Mouse (Mus musculus) left cerebral cortex, postnatal 14 days (tissue): ENCODE data around the gene Hs3st2. TPM values are rescaled to one million over a fixed set of nuclear protein-coding genes. Genes with fewer than 3 reads are reported as not detected.
"Not testable (repeated sequence)": the region's sequence is repeated elsewhere in the genome, so short reads cannot be mapped to it uniquely, and the experiment has no call there.

Source experiments
- DNase-seq, 2 experiments: peaks; one replicate each; pipeline ENCODE4 v3.0.0; 2021 to 2022; ENCODE audit warnings: low spot score in 2 of 2, mixed read lengths in 1 of 2
- intact Hi-C: fragments of 180-260 bp; cut with DNase I; formaldehyde crosslinking; loops from one replicate; pipeline ENCODE4 v1.15.1; 2025
- long read RNA-seq, 2 experiments: library from polyadenylated mRNA; stranded (forward); transcript quantifications; one replicate each; pipeline ENCODE4 v2.0.0; 2021
- total RNA-seq, 2 experiments: library from RNA; stranded (reverse); gene quantifications; 2 replicates each; pipeline ENCODE4 v1.2.3; 2021

Hs3st2 gene
- 10 to 100 TPM; 66.4 to 68.0 TPM for total RNA-seq
- long read RNA-seq, experiment 1, transcript Hs3st2-201 (2 exons, 2,278 nt): major isoform, 74 of 89 reads
- long read RNA-seq, experiment 1, partial matches to known transcripts: 5 of 89 reads
- long read RNA-seq, experiment 1, other reads (novel, unspliced or antisense): 10 of 89 reads
- long read RNA-seq, experiment 2, transcript Hs3st2-201 (2 exons, 2,278 nt): major isoform, 46 of 48 reads
- long read RNA-seq, experiment 2, partial matches to known transcripts: 0 of 48 reads
- long read RNA-seq, experiment 2, other reads (novel, unspliced or antisense): 2 of 48 reads

DNA sequence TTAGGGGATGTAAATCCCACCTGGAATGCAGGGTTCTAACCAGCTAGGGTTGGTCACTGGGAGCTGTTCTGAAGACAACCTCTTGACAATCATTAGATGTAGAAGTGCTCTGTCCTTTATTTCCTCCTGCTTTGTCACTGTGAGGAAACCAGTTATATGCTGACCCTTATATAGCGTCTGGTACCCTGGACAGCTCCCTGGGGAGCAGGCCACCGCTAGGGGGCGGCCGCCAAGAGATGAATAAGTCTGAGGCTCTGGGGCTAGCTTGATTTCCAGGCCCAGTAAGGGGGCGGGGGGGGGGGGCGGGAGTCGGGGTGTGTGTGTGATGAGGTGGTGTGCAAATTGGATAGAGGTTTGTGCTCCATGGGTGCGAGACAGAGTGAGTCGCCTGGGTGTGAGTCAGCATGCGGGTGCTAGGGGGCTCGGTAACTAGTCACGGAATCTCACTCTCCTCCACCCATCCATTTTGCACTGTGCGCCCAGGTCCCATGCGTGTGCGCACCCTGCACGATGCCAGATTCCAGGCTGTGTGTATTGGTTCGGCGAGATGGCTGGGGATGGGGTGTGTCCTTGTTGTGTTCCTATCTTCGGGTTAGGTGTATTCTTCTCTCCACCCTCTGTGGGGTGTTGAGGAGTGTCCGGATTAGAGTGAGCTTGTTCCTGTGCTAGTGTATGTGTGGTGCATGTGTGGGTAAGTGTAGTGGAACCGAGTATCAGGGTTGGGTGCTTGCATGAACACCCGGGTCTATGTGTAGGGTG is at the start of gene Hs3st2:
Hs3st2 (plus strand) TSS at position 635 of the 759 bp plus-strand sequence.
- intact Hi-C loops: loop anchor here (10.0 kb wide), 2 partner anchors 143 to 253 kb away; no protein-coding TSS in a partner anchor
- DNase-seq: peak; percentile 66 to 73

DNA sequence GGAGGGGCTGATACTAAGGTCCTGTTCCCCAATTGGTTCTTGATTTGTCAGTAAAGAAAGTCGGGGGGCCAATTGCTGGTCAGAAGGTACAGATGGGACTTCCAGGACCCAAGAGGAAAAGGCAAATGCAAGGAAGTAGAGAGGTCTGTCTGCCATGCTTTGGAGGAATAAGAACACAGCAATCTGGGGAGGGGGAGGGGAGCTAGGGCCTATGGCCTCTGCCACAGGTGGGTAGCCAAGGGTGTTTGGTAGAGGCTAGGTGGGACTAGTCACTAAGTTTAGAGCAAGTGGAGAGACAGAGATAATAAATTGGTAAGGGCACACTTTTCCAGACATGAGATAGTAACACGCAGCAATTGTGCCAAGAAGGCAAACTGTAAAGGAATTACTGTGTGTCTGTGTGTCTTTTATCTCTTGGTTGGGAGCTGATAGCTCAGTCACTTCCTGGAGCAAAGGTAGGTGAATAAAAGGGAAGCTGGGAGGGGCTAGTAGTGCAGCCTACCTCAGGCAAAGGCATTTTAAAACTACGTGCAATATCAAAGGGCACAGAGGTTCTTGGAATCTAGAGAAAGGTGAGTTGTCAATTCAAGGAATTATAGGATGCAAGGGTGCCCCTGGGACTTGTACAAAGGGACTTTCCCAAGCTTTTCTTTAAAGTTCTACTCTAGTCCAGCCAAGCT is 43.2 kb upstream of the Hs3st2 start:
- intact Hi-C loops: no loop called here
- no peak for DNase-seq

DNA sequence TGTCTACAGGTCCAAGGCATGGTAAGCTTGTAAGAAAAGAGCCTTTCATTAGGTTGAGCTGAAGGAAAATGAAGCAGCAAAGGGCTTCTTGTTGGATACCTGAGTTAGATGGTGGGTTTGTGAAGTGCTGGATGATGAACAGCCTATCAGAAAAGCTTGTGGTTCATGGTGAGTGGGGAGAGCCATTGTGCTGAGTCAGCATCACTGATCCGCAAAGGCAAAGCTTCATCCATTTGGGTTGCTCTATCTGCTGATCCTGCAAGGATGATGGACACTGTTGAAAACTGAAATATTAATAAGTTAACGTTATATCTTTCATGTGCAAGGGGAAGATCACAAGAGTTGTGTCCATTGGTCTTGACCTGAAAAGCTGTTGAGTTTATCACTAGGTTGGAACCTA is 40.0 kb upstream of the Hs3st2 start:
- DNase-seq: no peak
- intact Hi-C loops: no loop called here

DNA sequence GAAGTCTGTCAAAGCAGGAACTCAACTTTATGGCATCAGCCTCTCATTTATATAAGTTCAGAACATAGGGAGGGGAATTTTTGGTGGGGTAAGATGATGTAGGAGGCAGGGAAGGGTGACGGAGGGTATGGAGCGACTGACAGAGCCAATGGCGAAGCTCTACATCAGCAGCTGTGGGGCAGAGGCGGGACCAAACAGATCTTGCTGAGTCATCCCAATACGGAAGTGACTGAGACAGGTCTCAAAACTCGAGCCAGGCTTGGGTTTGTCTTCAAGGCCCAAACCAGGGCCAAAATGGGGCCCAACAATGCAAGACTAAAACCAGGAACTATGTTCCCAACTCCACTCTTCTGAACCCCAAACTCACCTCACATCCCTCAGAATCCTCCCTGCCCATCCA is 30.2 kb upstream of the Hs3st2 start:
- intact Hi-C loops, DNase-seq: not testable (repeated sequence)

DNA sequence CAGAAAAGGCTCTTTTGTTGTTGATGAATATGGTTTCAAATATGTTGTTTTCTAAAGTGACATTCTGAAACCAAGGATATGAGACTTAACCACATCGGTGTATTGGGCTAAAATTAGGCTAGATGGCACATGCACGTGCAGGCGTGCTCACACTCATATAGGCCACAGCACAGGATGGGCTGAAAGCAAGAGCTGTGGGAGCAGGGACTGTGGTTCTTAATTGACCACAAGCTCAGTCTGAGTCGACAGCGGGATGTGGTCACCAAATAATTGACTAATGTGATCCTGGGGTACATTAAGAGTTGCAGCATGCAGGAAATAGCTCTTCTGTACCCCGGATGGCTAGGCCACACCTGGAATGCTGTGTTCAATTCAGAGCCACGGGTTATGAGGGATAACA is 26.1 kb upstream of the Hs3st2 start:
- intact Hi-C loops: no loop called here
- no peak for DNase-seq

DNA sequence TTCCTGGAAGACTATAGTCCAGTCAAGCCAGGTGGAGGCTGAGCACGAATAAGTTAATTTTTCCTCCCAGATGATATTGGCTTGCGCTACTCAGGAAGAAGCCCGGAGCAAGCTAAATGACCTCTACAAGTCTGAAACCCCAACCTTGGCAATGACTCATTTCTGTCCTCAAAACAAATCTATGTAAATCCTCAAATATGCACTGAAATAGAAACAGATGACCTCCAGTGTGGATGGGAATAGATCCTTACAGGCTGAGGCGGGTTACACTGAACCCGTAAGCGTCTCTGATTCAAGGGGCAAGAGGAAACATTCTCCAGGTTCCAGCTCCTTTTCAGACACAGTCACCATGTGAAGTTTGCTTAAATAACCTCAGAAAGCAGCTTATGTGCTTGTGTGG is 24.5 kb upstream of the Hs3st2 start:
- intact Hi-C loops: no loop called here
- DNase-seq: no peak

DNA sequence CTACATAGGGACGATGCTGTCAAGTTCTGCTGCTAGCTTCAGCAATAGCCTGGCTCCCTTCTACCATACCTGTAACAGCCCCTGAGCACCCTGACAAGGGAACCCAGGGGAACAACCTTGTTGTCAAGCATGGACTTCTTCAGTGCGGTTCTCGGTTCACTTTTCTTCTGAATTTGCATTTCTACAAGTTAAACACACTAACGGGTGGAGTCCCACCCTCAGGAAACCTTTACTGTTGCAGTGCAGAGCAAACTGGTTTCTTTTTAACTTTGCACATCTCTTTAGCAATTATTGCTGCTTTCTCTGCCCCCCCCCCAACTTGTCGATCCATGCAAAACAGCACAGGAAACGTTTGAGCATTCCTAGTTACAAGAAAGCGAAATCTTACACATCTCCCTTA is 19.7 kb upstream of the Hs3st2 start:
- intact Hi-C loops: loop anchor here (10.0 kb wide), 1 partner anchor 217 kb away; no protein-coding TSS in a partner anchor
- no peak for DNase-seq

DNA sequence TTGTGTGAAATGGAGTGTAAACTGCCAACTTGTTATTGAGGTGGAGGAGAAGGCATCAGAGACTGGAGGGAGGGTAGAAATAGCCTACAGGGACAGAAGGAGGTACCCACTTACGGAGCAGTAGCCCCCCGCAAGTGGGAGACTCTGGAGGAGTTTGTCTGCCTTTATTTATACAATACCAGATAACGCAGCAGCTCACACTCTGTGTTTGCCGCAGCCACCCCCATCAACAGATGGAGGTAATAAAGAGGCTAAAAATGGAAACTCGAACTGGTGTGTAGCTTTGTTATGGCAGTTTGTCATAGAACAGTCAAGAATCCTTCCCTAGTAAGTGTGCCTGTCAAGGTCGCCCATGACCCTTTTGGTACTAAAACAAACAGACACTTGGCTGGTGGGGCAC is 16.2 kb upstream of the Hs3st2 start:
- DNase-seq: no peak
- intact Hi-C loops: loop anchor here (10.0 kb wide), 1 partner anchor 221 kb away; no protein-coding TSS in a partner anchor

DNA sequence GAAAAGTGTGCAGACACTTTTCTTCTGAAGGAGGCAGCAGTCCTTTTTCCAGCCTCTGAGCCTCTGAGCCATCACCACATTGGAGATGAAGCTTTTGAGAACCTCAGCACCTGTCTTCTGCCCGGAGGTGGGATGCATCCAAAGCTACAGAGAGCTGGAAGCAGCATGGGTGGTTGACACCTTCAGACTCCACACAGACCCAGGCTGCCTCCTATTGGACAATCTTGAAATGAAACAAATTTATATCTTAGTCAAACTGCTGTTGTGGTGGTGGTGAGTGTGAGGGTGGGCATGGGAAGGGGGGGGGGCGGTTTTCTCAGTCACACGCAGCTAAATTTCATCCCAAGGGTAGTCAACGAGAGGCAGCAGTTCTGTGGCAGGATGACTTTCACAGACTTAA is 12.7 kb upstream of the Hs3st2 start:
- intact Hi-C loops: loop anchor here (10.0 kb wide), 1 partner anchor 224 kb away; no protein-coding TSS in a partner anchor
- DNase-seq: peak in 1 of 2 experiments; percentile 43

DNA sequence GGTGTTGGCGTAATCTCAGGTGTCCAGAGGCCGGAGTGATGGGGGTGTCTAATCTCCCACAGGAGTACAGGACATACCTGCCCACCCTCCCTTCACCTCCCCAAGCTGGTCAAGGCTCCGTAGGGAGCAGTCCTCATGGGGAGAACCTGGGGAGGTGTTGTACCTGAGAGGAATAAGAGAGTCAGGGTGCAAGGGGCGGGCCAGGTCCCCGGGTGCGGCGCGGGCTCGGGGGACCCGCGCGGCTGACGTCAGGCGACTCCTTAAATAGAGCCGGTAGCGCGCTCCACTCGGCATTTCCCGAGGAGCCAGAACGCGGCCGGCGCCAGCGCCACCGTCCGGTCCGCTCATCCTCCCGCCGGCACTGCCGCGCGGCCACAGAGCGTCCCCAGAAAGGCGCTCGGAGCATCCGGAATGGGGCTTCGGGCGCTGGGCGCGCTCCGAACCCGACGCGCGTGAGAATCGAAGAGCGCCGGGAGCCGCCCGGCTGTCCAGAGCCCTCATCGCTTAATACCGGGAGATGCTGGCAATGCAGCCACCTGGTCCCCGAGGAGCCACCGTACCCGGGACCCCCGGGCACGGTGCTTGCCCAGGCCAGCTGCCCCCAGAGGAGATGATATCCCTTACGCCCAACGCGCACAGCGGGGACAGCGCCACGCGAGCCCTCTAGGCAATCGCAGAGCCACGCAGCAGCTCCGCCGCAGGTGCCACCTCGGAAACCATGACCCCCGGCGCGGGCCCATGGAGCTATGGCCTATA is 503 bp downstream of the Hs3st2 start:
- intact Hi-C loops: loop anchor here (1.0 to 10.0 kb wide), 3 partner anchors 143 to 253 kb away; no protein-coding TSS in a partner anchor
- peak; percentile 40 to 70 for DNase-seq

DNA sequence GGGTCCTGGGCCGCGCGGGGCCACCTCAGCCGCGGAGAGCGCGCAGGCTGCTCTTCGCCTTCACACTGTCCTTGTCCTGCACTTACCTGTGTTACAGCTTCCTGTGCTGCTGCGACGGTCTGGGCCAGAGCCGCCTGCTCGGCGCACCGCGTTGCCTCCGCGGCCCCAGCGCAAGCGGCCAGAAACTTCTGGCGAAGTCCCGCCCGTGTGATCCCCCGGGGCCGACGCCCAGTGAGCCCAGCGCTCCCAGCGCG is 1.0 kb downstream of the Hs3st2 start:
- intact Hi-C loops: loop anchor here (1.0 to 10.0 kb wide), 3 partner anchors 142 to 252 kb away; no protein-coding TSS in a partner anchor
- no peak for DNase-seq

DNA sequence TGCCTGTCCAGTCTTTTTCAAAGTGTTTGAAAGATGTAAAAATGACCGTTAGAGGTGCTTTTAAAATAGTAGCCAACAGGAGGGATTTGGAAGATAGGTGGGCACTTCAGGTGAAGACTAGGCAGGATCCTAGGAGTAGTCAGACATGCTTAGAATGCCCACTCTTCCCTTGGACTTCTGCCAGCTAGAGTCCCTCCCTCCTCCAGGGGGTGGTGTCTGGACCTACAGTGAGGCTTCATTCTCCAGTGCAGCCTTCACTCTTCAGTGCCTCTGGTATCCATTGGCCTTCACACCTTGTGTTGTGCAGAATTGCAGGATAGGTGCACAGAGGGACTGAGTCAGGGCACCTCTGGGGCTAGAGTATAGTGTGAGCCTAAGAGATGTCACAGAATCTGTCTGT is 2.2 kb downstream of the Hs3st2 start:
- peak; percentile 49 to 61 for DNase-seq

DNA sequence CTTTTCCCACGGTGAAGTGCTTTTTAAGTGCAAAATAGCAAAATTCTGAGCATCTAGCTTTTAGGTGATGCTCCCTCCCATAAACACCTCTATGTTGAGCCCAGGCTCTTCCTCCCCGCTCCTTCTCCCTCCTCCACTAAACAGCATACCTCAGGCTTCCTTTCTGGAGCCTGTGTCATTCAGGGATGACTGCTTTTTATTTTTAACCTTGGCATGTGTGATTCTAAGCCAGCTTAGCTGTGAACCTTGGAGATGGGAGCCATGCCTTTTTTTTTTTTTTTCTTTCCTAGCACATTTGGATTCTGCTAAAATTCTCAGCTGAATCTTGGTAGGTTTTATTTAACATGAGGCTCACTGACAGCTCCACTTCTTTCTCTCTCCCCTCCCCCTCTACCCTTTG is 3.2 kb downstream of the Hs3st2 start:
- DNase-seq: peak in 1 of 2 experiments; percentile 18
- intact Hi-C loops: loop anchor here (10.0 kb wide), 2 partner anchors 140 to 250 kb away; no protein-coding TSS in a partner anchor

More for the DNA sequence above, 2.2 kb downstream of the Hs3st2 start:
- intact Hi-C loops: loop anchor here (10.0 kb wide), 2 partner anchors 141 to 251 kb away; no protein-coding TSS in a partner anchor

DNA sequence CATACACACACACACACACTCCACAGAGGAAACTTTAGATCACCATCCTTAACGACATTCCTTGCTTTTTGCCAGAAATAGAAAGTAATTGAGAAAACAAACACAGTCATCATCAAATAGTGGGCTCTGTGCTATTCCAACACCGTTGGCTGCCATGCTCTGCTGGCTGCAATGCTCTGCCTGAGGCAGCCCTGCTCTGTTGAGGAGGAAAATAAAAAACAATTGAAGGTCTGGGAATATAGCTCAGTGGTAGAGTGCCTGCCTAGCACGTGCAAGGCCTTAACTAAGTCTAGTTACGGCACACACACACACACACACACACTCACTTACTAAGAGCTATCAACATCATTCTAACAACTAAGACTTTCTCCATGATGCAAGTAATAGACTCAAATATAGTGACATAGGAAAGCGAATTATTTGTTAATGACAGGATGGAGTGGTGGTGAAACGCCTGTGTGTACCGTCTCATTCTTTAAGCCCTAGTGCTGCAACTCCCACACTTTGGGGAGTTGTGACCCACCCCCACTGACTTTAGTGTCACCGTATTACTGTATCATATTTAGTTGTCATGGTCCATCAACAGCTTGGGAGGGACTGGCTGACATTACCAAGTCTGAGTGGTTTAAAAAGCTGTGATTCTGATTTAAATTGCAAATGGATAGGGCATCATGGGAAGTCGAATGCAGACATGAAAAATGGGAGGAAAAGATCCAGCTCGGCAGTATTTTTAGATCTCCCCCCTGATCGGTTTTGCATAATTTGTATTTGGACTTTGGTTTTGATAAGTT is 19.3 kb downstream of the Hs3st2 start:
- DNase-seq: peak in 1 of 2 experiments; percentile 53
- intact Hi-C loops: no loop called here

DNA sequence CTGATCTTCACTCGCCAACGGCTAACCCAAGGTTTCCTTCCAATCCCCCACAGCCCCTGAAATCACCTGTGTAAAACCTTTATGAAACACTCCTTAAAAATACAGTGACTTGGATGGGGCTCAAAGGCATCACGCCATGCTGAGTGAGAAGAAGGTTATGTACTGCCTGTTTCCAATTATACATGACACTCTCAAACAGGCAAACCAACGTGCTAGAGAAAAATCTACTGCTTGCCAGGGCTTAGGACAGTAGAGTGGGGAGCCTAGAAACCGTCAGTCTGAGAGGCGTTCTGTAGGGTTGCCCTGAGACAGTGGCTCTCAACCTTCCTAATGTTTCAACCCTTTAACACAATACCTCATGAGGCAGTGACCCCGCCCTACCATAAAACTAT is 19.8 kb downstream of the Hs3st2 start:
- intact Hi-C loops: no loop called here
- DNase-seq: peak in 1 of 2 experiments; percentile 30

DNA sequence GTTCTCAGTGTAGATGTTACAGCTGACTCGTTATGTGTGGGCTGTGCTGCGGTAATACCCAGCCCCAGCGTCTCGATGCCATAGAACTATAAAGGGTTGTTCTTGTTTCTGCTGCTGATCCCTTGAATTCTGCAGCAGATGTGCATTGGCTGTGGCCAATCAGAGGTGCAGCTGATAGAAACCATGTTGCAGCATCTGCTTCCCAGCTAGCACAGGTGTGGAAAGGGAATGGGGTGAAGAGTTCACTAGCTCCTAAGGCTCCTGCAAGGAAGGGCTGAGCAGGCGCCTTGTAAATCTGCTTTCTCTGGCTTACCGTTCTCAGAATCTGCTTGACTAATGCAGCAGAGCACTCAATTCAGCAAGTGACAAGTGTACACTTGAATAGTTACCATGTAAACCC is 45.2 kb downstream of the Hs3st2 start:
- DNase-seq: no peak
- intact Hi-C loops: no loop called here

DNA sequence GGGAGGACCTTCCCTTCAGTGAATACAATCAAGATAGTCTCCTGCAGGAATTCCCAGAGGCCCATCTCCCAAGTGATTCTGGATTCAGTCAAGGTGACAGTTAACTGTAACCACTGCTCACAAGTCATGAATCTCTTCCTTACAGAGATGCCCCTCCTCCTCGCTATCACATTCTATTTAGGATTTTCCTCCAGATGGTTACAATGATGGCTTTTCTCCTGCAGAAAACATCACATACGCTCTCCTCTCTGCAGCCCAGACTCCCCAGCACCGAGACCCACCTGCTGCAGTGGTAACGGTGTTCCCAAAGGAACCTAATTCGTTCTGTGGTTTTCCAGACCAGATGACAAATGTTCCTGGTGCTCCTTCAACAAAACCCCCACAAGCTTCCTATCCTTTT is 49.5 kb downstream of the Hs3st2 start:
- peak in 1 of 2 experiments; percentile 17 for DNase-seq
- intact Hi-C loops: no loop called here

DNA sequence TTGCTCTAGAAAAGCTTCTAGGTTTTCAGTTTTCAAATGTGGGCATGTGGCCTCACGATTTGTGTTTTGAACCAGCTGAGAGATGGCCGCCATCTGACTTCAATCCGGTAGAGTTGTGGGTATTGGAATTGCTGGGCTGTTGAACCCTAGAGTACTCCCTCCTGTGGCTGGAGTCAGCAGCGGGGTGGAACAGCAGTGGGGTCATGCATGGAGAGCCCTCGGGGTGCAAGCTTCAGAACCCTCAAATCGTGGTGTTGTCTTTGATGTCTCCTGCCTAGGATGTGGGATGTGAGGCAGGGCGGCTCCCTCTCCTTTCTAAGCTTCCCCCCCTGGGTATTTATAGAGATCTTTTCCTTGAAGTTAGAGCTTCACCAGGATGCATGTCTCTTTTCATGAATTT is 52.7 kb downstream of the Hs3st2 start:
- DNase-seq: no peak
- intact Hi-C loops: no loop called here

DNA sequence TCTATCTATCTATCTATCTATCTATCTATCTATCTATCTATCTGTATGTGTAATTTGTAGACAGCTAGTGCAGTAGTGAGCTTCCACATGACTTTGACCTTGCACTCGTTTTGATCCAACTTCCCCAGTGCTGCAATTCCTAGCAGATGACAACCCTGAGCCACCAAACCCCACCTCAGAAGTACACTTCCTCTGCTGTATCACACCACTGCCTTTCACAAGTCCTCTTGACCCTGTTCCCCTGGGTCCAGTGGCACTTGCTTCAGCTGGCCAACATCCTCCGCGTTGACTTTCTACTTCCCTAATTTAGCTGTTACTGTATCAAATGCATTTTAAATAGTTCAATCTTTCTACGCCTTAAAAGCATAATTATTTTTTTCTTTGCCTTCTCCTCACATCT is 54.6 kb downstream of the Hs3st2 start:
- intact Hi-C loops: no loop called here
- DNase-seq: peak in 1 of 2 experiments; percentile 26
